Mouse (Mus musculus): Measurements from ENCODE around the gene Ppp2r2c.

Ppp2r2c gene

GRCm38 (mm10) chr5:36895621-36896573 lies 27.6 kb downstream of the Ppp2r2c start:
- in situ Hi-C loops (cut with MboI, MseI): no loop called here

- in situ Hi-C loops (cut with MboI, MseI): no loop called here
Observed at GRCm38 (mm10) chr5:36897999-36898398, 29.7 kb downstream of the Ppp2r2c start.

GRCm38 (mm10) chr5:36898415-36899109 lies 30.2 kb downstream of the Ppp2r2c start:
- in situ Hi-C loops (cut with MboI, MseI): no loop called here

GRCm38 (mm10) chr5:36899392-36899791 lies 31.1 kb downstream of the Ppp2r2c start:
- in situ Hi-C loops (cut with MboI, MseI): no loop called here

GRCm38 (mm10) chr5:36900189-36900619 lies 31.9 kb downstream of the Ppp2r2c start:
- in situ Hi-C loops (cut with MboI, MseI): loop anchor here (25.0 kb wide), 1 partner anchor 912 kb away; the partner anchor contains the start of gene Msx1

- in situ Hi-C loops (cut with MboI, MseI): loop anchor here (25.0 kb wide), 1 partner anchor 909 kb away; the partner anchor contains the start of gene Msx1
Observed at GRCm38 (mm10) chr5:36902807-36903206, 34.5 kb downstream of the Ppp2r2c start.

GRCm38 (mm10) chr5:36904131-36904530 lies 35.8 kb downstream of the Ppp2r2c start:
- in situ Hi-C loops (cut with MboI, MseI): loop anchor here (25.0 kb wide), 1 partner anchor 908 kb away; the partner anchor contains the start of gene Msx1

- in situ Hi-C loops (cut with MboI, MseI): loop anchor here (25.0 kb wide), 1 partner anchor 908 kb away; the partner anchor contains the start of gene Msx1
Observed at GRCm38 (mm10) chr5:36904703-36905102, 36.4 kb downstream of the Ppp2r2c start.

- in situ Hi-C loops (cut with MboI, MseI): loop anchor here (25.0 kb wide), 1 partner anchor 907 kb away; the partner anchor contains the start of gene Msx1
Observed at GRCm38 (mm10) chr5:36905216-36905615, 36.9 kb downstream of the Ppp2r2c start.

GRCm38 (mm10) chr5:36907695-36908094 lies 39.4 kb downstream of the Ppp2r2c start:
- in situ Hi-C loops (cut with MboI, MseI): loop anchor here (25.0 kb wide), 1 partner anchor 905 kb away; the partner anchor contains the start of gene Msx1

GRCm38 (mm10) chr5:36909545-36909944 lies 41.2 kb downstream of the Ppp2r2c start:
- in situ Hi-C loops (cut with MboI, MseI): loop anchor here (25.0 kb wide), 1 partner anchor 903 kb away; the partner anchor contains the start of gene Msx1

GRCm38 (mm10) chr5:36910980-36911379 lies 42.7 kb downstream of the Ppp2r2c start:
- in situ Hi-C loops (cut with MboI, MseI): loop anchor here (25.0 kb wide), 1 partner anchor 901 kb away; the partner anchor contains the start of gene Msx1

GRCm38 (mm10) chr5:36911759-36912352 lies 43.5 kb downstream of the Ppp2r2c start:
- in situ Hi-C loops (cut with MboI, MseI): loop anchor here (25.0 kb wide), 1 partner anchor 900 kb away; the partner anchor contains the start of gene Msx1

- in situ Hi-C loops (cut with MboI, MseI): loop anchor here (25.0 kb wide), 1 partner anchor 900 kb away; the partner anchor contains the start of gene Msx1
Observed at GRCm38 (mm10) chr5:36912602-36913310, 44.4 kb downstream of the Ppp2r2c start.

GRCm38 (mm10) chr5:36915256-36915655 lies 46.9 kb downstream of the Ppp2r2c start:
- in situ Hi-C loops (cut with MboI, MseI): loop anchor here (25.0 kb wide), 1 partner anchor 897 kb away; the partner anchor contains the start of gene Msx1

GRCm38 (mm10) chr5:36916581-36916980 lies 48.3 kb downstream of the Ppp2r2c start:
- in situ Hi-C loops (cut with MboI, MseI): loop anchor here (25.0 kb wide), 1 partner anchor 896 kb away; the partner anchor contains the start of gene Msx1

GRCm38 (mm10) chr5:36917245-36917644 lies 48.9 kb downstream of the Ppp2r2c start:
- in situ Hi-C loops (cut with MboI, MseI): loop anchor here (25.0 kb wide), 1 partner anchor 895 kb away; the partner anchor contains the start of gene Msx1

GRCm38 (mm10) chr5:36918016-36918415 lies 49.7 kb downstream of the Ppp2r2c start:
- in situ Hi-C loops (cut with MboI, MseI): loop anchor here (25.0 kb wide), 1 partner anchor 894 kb away; the partner anchor contains the start of gene Msx1

- in situ Hi-C loops (cut with MboI, MseI): loop anchor here (10.0 to 25.0 kb wide), 2 partner anchors 892 to 1855 kb away; partner anchors contain the start of gene Msx1
Observed at GRCm38 (mm10) chr5:36920072-36920471, 51.8 kb downstream of the Ppp2r2c start.

GRCm38 (mm10) chr5:36921871-36922270 lies 53.6 kb downstream of the Ppp2r2c start:
- in situ Hi-C loops (cut with MboI, MseI): loop anchor here (10.0 to 25.0 kb wide), 2 partner anchors 890 to 1853 kb away; partner anchors contain the start of gene Msx1

All from T-helper 1 cell (primary cell).